Mouse (Mus musculus) forebrain, embryonic 10.5 days (tissue): Measurements from ENCODE around the gene Gabbr2. TPM values are rescaled to one million over a fixed set of nuclear protein-coding genes. Genes with fewer than 3 reads are reported as not detected.
A peak's percentile ranks its signal among the peaks of the same experiment; 100 is the strongest.

ENCODE experiments used
- DNase-seq: peaks from one replicate; pipeline ENCODE4 v3.0.0-alpha.2; 2017; ENCODE audit warnings: low spot score; ENCODE audit errors: extremely low spot score
- H3K27ac ChIP-seq: fragments of 300-500 bp; sonication (generic); 2 replicates; pipeline ENCODE4 v1.5.1; 2016; ENCODE audit warnings: mild to moderate bottlenecking
- H3K27me3 ChIP-seq: fragments of 300-500 bp; sonication (generic); 2 replicates; pipeline ENCODE4 v1.6.1; 2016; ENCODE audit warnings: mild to moderate bottlenecking; ENCODE audit not compliant: poor library complexity, severe bottlenecking
- H3K36me3 ChIP-seq: fragments of 300-500 bp; sonication (generic); replicated peaks from 2 replicates; pipeline ENCODE4 v1.6.1; 2016; ENCODE audit warnings: mild to moderate bottlenecking, moderate library complexity
- H3K4me1 ChIP-seq: fragments of 300-500 bp; sonication (generic); 2 replicates; pipeline ENCODE4 v1.6.1; 2016
- H3K4me3 ChIP-seq: fragments of 300-500 bp; sonication (generic); 2 replicates; pipeline ENCODE4 v1.5.1; 2016; ENCODE audit warnings: mild to moderate bottlenecking, moderate library complexity
- H3K9me3 ChIP-seq: fragments of 300-500 bp; sonication (generic); 2 replicates; pipeline ENCODE4 v1.6.1; 2016; ENCODE audit warnings: mild to moderate bottlenecking, moderate library complexity
- WGBS: fragments of 180-500 bp; shearing (Covaris S2); methylation state at CpG from one replicate; pipeline ENCODE4 v1.1.7; 2016; 5-methylcytosine and 5-hydroxymethylcytosine counted together
- polyA plus RNA-seq: library from polyadenylated mRNA; unstranded; fragments of >200 nt; fragmentation: Nextera tagmentation; extraction: Ambion mirVana; gene quantifications from 2 replicates; pipeline ENCODE4 v1.2.1, GENCODE M21; 2016

Gabbr2 gene
- polyA plus RNA-seq, 1 experiment from 2014 or later: 0.06 TPM

GRCm38 (mm10) chr4:46727153-46727552 lies 264.5 kb downstream of the Gabbr2 start:
- Histone ChIP-seq H3K4me1 (peaks cover 37% of the 10 kb centered on the region), H3K4me3 (no peak overlapping the region), H3K36me3 (no peaks in the 10 kb centered on the region), H3K27ac (no peak overlapping the region), H3K9me3 (no peaks in the 10 kb centered on the region), H3K27me3 (no peaks in the 10 kb centered on the region)
- WGBS: 89% methylated on average over 11 of the region's 11 CpGs
- no peak for DNase-seq

GRCm38 (mm10) chr4:46720821-46721557 lies 270.7 kb downstream of the Gabbr2 start:
- no peak overlapping the region for H3K4me3 ChIP-seq
- H3K4me1 ChIP-seq: peaks cover 37% of the 10 kb centered on the region
- H3K9me3 ChIP-seq: no peaks in the 10 kb centered on the region
- WGBS: 91% methylated on average over 16 of the region's 16 CpGs
- no peak overlapping the region for H3K27ac ChIP-seq
- no peak for DNase-seq
- H3K27me3 ChIP-seq: peaks cover 10% of the 10 kb centered on the region; the same call in 1 of the 2 replicates
- no peaks in the 10 kb centered on the region for H3K36me3 ChIP-seq

GRCm38 (mm10) chr4:46720070-46720469 lies 271.6 kb downstream of the Gabbr2 start:
- H3K4me3 ChIP-seq: no peak overlapping the region
- no peak overlapping the region for H3K27ac ChIP-seq
- peaks cover 10% of the 10 kb centered on the region; the same call in 1 of the 2 replicates for H3K27me3 ChIP-seq
- H3K4me1 ChIP-seq: peaks cover 46% of the 10 kb centered on the region
- no peak for DNase-seq
- no peaks in the 10 kb centered on the region for H3K9me3 ChIP-seq
- 79% methylated on average over 1 of the region's 1 CpGs for WGBS
- no peaks in the 10 kb centered on the region for H3K36me3 ChIP-seq

- no peaks in the 10 kb centered on the region for H3K9me3 ChIP-seq
- H3K4me3 ChIP-seq: no peak overlapping the region
- no peaks in the 10 kb centered on the region for H3K36me3 ChIP-seq
- H3K4me1 ChIP-seq: peaks cover 47% of the 10 kb centered on the region
- H3K27ac ChIP-seq: 0 out of 2 replicates have a peak overlapping the region, but pooled peaks have one; percentile 16
- H3K27me3 ChIP-seq: peaks cover 10% of the 10 kb centered on the region; the same call in 1 of the 2 replicates
- no peak for DNase-seq
- 39% methylated on average over 7 of the region's 7 CpGs for WGBS
Observed at GRCm38 (mm10) chr4:46718624-46719023, 273.0 kb downstream of the Gabbr2 start.

- Histone ChIP-seq H3K36me3 (no peaks in the 10 kb centered on the region), H3K4me1 (peaks cover 47% of the 10 kb centered on the region), H3K4me3 (no peak overlapping the region), H3K27me3 (peaks cover 10% of the 10 kb centered on the region; the same call in 1 of the 2 replicates), H3K9me3 (no peaks in the 10 kb centered on the region), H3K27ac (peak overlapping the region; percentile 74)
- WGBS: 36% methylated on average over 5 of the region's 5 CpGs
- DNase-seq: no peak
Observed at GRCm38 (mm10) chr4:46717156-46717555, 274.5 kb downstream of the Gabbr2 start.

GRCm38 (mm10) chr4:46716361-46716760 lies 275.3 kb downstream of the Gabbr2 start:
- Histone ChIP-seq H3K36me3 (no peaks in the 10 kb centered on the region), H3K27me3 (peaks cover 10% of the 10 kb centered on the region; the same call in 1 of the 2 replicates), H3K4me1 (peaks cover 47% of the 10 kb centered on the region), H3K27ac (peak overlapping the region; percentile 74), H3K4me3 (no peak overlapping the region), H3K9me3 (no peaks in the 10 kb centered on the region)
- peak; percentile 42 for DNase-seq
- WGBS: 5% methylated on average over 1 of the region's 1 CpGs

GRCm38 (mm10) chr4:46710523-46710922 lies 281.1 kb downstream of the Gabbr2 start:
- WGBS: 75% methylated on average over 4 of the region's 4 CpGs
- no peaks in the 10 kb centered on the region for H3K36me3 ChIP-seq
- no peak overlapping the region for H3K27ac ChIP-seq
- DNase-seq: no peak
- H3K4me1 ChIP-seq: peaks cover 12% of the 10 kb centered on the region
- H3K9me3 ChIP-seq: no peaks in the 10 kb centered on the region
- H3K27me3 ChIP-seq: no peaks in the 10 kb centered on the region
- H3K4me3 ChIP-seq: no peak overlapping the region

GRCm38 (mm10) chr4:46710018-46710417 lies 281.7 kb downstream of the Gabbr2 start:
- no peak overlapping the region for H3K4me3 ChIP-seq
- peaks cover 8% of the 10 kb centered on the region for H3K4me1 ChIP-seq
- 70% methylated on average over 6 of the region's 6 CpGs for WGBS
- H3K27ac ChIP-seq: no peak overlapping the region
- DNase-seq: no peak
- H3K9me3 ChIP-seq: no peaks in the 10 kb centered on the region
- no peaks in the 10 kb centered on the region for H3K27me3 ChIP-seq
- H3K36me3 ChIP-seq: no peaks in the 10 kb centered on the region

GRCm38 (mm10) chr4:46709492-46709891 lies 282.2 kb downstream of the Gabbr2 start:
- H3K4me3 ChIP-seq: no peak overlapping the region
- H3K4me1 ChIP-seq: peaks cover 7% of the 10 kb centered on the region
- DNase-seq: no peak
- H3K27ac ChIP-seq: no peak overlapping the region
- H3K36me3 ChIP-seq: no peaks in the 10 kb centered on the region
- WGBS: 82% methylated on average over 7 of the region's 7 CpGs
- H3K27me3 ChIP-seq: no peaks in the 10 kb centered on the region
- H3K9me3 ChIP-seq: no peaks in the 10 kb centered on the region

GRCm38 (mm10) chr4:46705739-46706138 lies 285.9 kb downstream of the Gabbr2 start:
- no peaks in the 10 kb centered on the region for H3K27me3 ChIP-seq
- no peak for DNase-seq
- H3K27ac ChIP-seq: no peak overlapping the region
- WGBS: 84% methylated on average over 12 of the region's 12 CpGs
- no peak overlapping the region for H3K4me3 ChIP-seq
- H3K36me3 ChIP-seq: no peaks in the 10 kb centered on the region
- no peaks in the 10 kb centered on the region for H3K9me3 ChIP-seq
- peaks cover 5% of the 10 kb centered on the region for H3K4me1 ChIP-seq

GRCm38 (mm10) chr4:46703146-46703545 lies 288.5 kb downstream of the Gabbr2 start:
- DNase-seq: no peak
- Histone ChIP-seq H3K27me3 (no peaks in the 10 kb centered on the region), H3K27ac (no peak overlapping the region), H3K36me3 (no peaks in the 10 kb centered on the region), H3K4me1 (peaks cover 8% of the 10 kb centered on the region; the same call in 1 of the 2 replicates), H3K4me3 (no peak overlapping the region), H3K9me3 (no peaks in the 10 kb centered on the region)
- WGBS: 93% methylated on average over 10 of the region's 10 CpGs

GRCm38 (mm10) chr4:46700223-46700651 lies 291.4 kb downstream of the Gabbr2 start:
- Histone ChIP-seq H3K4me1 (peaks cover 8% of the 10 kb centered on the region; the same call in 1 of the 2 replicates), H3K36me3 (no peaks in the 10 kb centered on the region), H3K27ac (no peak overlapping the region), H3K9me3 (no peaks in the 10 kb centered on the region), H3K27me3 (no peaks in the 10 kb centered on the region), H3K4me3 (no peak overlapping the region)
- DNase-seq: no peak
- 68% methylated on average over 10 of the region's 10 CpGs for WGBS

GRCm38 (mm10) chr4:46696467-46696866 lies 295.2 kb downstream of the Gabbr2 start:
- Histone ChIP-seq H3K27me3 (no peaks in the 10 kb centered on the region), H3K9me3 (peaks cover 3% of the 10 kb centered on the region; the same call in 1 of the 2 replicates), H3K36me3 (no peaks in the 10 kb centered on the region), H3K27ac (no peak overlapping the region), H3K4me3 (no peak overlapping the region), H3K4me1 (peaks cover 8% of the 10 kb centered on the region; the same call in 1 of the 2 replicates)
- WGBS: 78% methylated on average over 6 of the region's 6 CpGs
- no peak for DNase-seq
